Mouse (Mus musculus): ENCODE data around the gene 4930583I09Rik.

GRCm38 (mm10) chr17:64792623-64793022, 43.2 kb downstream of the 4930583I09Rik start:
- TF ChIP-seq CTCF (IDR thresholded peaks at IDR 0.05; ENCODE audit: extremely low read depth, insufficient read depth, insufficient read length, insufficient replicate concordance) = no peak
- no peak for TF ChIP-seq POLR2A (IDR thresholded peaks at IDR 0.05; ENCODE audit: low read depth, low read length)

Measured in spleen, adult 2 months (tissue).